Mouse (Mus musculus) gastrocnemius, postnatal 4 days (tissue): ENCODE measurements around the gene Exd2. TPM values are rescaled to one million over a fixed set of nuclear protein-coding genes. Genes with fewer than 3 reads are reported as not detected.
"Not testable (repeated sequence)": the region's sequence is repeated elsewhere in the genome, so short reads cannot be mapped to it uniquely, and the experiment has no call there.

Experiments
- DNase-seq, 2 experiments: peaks; one replicate each; pipeline ENCODE4 v3.0.0; 2021 to 2022; ENCODE audit warnings: low spot score in 2 of 2, mixed read lengths in 2 of 2
- long read RNA-seq, 2 experiments: library from polyadenylated mRNA; stranded (forward); transcript quantifications; one replicate each; pipeline ENCODE4 v2.0.0; 2021
- total RNA-seq, 2 experiments: library from RNA; stranded (reverse); gene quantifications; 2 replicates each; pipeline ENCODE4 v1.2.3; 2021

The Exd2 gene
- total RNA-seq, result 10 to 100 TPM; 32.8 to 36.6 TPM
- long read RNA-seq, experiment 1, transcript Exd2-201 (9 exons, 3,310 nt), result major isoform, 13 of 28 reads
- long read RNA-seq, experiment 1, partial matches to known transcripts, result 2 of 28 reads
- long read RNA-seq, experiment 1, other reads (novel, unspliced or antisense), result 13 of 28 reads
- long read RNA-seq, experiment 2, transcript Exd2-201 (9 exons, 3,310 nt), result major isoform, 9 of 32 reads
- long read RNA-seq, experiment 2, partial matches to known transcripts, result 2 of 32 reads
- long read RNA-seq, experiment 2, other reads (novel, unspliced or antisense), result 21 of 32 reads

DNA sequence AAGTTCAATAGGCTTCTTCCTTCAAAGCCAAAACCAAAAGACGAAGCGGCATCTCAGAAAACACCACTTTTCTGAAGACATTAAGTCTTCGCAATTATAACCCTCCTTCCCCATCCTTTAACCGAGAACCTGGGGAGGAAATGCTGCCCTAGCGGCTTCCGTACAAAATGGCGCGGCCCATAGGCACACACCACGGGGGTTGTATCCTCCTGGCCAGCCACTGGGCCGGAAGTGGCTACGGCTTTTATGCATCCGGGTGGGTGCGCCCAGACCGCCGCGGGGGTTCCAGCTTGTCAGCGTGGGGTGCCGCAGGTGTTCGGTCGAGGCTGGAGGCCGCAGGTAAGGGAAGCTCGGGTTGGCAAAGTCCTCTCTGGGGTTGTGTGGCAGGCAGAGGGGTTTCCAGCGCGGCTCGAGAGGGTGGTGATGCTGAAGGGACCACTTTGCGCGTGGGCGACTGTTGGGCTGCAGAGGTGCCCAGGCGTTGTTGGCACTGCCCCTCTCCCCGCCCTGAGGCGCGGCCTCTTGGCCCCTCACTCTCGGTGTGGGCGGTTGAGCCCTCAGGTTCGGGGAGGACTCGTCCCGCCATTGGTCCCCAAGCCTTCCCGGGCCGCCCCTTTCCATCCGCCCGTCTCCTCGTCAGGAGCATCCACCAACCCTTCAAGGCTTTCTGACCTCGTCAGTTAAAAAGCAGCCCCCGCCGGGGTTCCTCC, at the start of gene Exd2:
Gene Exd2 (plus strand): TSS at position 154 of the 710 bp plus-strand sequence.
- peak; percentile 76 to 91 for DNase-seq

DNA sequence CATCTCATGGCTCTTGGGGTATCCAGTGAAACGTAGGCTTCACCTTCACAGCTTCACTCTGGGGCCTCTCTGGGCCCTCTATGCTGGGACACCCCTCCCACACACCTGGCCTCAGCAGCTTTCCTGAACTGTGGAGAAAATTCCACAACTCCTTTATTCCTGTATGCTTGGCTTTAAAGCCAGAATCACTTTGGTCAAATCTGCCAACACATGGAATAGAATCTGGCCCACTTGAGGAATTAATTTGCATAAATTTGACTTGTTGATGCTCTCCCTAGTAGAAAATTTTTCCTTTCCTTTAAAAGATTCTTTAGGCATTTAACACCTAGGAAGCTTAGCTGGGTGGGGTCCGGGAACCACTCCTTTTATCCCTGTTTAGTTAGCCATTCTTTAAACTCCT, 47.8 kb upstream of the Exd2 start:
- no peak for DNase-seq

DNA sequence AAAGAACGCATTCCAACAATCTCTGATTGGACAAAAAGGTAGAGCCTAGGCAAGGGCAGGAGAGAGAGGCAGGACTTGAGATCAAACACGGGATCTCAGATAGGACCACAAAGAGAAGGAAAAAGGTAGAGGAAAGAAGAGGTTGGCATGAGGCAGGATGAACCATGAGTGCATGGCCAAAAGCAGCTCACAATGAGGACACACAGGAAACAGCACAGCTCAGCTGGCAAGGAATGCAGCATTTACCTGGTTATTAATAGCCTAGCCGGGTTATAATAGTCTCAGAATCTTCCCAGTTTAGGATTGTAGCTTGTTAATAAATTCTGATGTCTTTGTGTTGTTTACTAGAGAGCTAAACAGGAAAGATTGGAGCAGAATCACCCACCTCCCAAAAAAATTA, 35.2 kb upstream of the Exd2 start:
- DNase-seq, result no peak

DNA sequence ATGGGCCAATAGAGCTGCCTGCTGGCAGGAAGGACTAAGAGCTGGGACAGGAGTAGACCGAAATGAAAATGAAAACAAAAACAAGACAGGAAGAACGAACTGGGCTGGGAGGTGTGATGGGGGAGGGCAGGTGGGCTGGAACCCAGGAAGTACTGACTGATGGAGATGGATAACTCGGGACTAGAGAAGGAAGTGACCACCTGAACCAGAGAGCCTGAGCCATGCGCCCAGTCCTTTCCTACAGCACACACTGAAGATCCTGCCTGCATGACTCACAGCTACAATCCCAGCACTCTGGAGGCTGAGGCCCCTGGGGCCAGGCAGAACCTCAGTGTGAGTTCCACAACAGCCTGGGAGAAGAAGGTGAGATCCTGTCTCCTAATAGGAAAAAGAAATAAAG, 29.6 kb upstream of the Exd2 start:
- DNase-seq, result no peak

DNA sequence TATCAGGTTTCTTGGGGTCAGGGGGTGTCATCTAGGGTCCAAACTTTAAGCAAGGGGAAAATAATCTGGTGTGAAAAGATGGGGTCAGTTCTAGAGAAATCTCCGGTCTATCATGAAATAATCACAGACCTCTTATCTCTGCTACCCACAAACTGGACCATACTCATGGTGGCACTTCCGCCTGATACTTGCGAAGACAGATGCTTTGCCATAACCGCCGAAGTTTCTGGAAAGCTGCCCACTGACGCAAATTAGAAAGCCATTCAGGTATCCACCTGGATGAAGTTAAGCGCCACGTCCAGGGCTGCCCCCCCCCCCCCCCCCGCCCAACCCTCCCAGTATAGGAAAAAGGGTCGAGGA, 28.3 kb upstream of the Exd2 start:
- DNase-seq, result no peak

DNA sequence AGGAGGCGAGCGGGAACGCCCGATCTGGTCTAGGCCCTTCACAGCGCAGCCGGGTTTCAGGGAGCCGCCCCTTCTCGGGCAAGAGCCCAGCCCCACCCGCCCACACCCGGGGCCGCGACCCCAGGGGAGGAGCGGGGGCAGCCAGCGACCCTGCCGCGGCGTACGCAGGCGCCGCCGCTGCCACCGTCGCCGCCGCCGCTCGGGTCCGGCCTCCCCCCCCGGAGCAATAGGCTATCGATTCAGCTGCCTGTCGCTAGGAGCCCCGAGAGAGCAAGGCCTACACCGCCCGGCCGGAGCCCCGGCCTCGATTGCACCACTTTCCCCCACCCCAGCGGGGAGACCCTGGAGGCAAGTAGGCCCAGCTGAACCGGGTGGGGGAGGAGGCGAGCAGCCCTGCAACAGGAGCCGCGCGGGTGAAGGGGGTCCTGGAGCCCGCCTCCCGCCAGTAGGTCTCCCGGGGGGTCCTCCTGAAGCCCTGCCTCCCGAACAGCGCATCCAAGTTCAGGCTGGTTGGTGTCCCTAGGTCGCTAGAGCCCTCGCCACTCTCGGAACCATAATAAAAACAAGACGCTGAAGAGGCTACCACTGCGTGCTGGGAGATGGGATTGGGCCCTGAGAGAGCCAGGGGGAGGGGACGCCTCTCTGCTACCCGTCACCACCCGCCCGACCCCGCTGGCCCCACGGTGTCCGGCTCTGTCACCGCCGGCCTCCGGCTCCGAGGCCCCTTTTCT, 27.8 kb upstream of the Exd2 start:
- peak; percentile 52 to 74 for DNase-seq

DNA sequence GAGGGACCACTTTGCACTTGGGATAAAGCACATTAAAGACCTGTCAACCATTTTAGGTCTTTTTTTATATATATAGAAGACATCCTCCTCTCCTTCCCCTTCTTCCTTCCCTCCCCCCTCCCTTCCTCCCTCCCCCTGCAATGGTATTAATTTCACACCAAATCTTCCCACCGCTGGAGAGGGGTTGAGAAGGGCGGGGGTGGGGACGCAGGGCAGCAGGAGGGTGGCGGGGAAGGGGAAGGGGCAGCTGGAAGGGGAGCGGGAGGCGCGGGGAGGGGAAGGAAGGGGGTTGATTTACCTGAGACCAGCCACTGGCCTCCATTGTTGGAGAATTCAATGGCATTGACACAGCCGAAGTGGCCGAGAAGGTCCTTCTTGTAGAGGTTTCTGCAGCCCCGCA, 27.0 kb upstream of the Exd2 start:
- DNase-seq, result no peak

DNA sequence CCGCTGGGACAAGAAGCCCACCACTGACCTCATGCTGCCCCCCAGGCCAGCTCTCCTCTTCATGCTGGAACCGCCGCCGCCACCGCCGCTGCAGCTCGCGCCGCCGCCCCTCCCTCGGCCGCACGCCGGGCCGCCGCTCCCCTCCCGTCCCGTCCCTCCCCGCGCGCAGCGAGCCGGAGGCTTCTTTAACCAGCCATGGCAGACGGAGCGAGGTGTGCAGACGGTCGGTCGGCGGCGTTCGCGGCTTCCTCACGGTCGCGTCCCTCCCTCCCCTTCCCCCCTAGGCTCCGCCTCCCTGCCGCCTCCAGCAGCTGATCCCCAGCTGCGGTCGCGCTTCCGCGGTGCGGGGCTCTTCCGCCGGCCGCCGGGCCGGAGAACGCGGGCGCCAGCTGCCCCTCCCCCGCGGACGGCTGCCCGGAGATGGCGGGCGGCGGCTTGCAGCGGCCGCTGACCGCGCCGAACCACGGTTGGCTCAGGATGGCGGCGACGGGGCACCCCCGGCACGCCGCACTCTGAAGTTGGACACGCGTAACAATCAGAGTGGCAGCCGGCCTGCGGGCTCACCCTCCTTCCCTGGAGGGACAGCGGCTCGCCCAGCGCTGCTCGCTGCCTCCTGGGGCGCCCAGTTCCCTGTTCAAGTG, 26.4 kb upstream of the Exd2 start, which contains the start of gene Dcaf5:
Gene Dcaf5 (minus strand): TSS at position 266 of the 641 bp plus-strand sequence.
- peak; percentile 56 to 74 for DNase-seq

DNA sequence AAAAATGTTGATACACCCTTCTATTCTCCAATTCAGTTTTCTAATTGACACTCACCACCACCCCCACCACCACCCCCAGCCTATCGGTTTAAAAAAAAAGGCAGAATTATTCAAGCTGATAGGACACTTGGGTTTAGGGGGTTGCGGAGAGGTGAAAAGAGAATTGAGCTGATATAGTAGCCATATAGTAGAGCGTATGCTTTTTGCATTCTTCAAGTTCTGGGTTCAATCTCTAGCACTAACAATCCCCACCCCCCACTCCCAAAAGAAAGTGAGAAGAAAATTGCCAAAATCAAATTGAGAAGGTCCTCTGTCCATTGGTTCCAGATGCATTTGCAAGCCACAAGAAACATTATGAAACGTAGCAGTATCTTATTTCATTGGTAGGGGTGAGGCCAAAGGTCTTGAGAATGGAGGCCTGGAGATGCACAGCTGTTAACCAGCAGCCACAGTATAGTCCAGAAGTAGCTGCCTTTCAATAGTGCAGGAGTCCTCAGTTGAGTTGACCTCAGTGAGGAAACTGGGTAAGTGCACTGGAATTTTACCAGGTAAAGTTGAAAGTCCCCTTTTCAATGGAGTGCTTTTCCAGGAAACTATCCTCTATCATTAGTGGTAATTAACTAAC, 25.7 kb upstream of the Exd2 start:
- no peak for DNase-seq

DNA sequence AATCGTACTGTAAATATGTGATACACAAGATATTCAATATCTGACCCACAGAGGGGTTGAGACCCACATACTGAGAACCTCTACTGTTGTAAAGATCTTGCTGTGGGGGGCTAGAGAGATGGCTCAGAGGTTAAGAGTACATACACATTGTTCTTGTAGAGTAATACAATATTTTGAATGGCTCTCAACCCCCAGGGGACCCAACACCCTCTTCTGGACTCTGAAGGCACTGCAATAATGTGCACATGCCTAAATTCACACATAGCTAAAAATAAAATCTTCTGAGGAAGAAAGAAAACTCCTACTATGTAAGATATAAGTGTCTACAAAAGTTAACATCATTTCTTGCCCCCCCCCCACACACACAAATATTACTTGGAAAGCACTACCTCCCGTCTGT, 21.9 kb upstream of the Exd2 start:
- peak in 1 of 2 experiments; percentile 14 for DNase-seq

DNA sequence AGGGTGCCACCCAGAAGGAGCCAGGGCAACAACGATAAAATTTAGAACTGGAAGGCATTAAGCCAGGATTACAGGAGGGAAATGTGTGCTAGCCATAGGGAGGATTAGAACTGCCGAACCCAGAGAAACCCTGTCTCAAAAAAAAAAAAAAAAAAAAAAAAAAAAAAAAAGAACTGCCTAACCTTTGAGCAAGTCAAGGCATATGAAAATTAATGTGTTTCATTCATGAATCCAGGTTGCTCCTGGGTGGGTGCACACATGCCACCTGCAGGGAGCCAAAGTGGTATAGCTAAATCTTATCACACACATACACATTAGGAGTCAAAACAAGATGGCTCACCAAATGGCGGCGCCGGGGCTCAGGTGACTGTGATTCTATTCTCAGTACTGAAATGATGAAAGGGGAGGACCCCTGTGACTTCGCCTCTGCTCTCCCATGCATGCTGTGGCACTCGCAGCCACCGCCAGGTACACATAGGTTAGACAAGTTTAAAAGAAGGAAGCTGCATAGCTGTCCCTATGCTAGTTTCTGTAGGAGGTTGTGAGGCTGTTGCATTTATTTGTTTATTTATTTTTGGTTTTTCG, 18.3 kb upstream of the Exd2 start:
- no peak for DNase-seq

DNA sequence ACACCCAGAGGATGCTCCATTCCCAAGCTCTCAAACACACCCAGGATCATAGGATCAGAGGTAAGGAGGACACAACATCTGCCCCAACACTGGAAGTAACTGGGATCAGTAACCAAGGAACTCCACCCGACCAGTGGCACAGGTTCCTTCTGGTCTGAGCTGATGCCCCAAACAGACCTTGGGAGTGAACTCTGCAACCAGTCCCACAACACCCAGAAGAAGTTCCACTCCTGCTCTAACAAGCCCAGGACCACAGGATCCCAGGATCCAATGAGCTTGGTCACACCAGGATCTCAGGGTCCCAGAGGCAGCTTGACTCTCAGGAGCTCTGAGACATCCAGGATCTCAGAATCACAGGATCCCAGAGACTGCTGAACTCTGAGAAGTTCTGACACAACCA, 9.4 kb upstream of the Exd2 start:
- no peak for DNase-seq

DNA sequence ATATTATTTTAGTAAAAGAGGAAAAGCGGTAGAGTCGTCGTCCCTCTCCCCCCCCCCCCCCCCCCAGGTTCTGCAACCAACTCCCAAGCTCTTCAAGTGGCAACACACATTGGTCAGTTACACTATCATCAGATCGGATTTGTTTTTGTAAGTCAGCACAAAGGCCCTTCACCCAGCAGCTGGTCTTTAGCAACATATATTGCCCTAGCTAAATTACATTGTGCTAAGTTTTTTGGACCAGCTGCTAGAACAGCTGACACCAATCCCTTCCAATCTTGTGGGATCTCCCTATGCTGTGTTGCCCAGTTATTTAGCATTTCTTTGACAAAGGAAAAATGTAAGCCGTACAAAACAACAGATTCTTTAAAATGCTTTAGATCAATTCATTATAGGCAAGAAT, 4.9 kb upstream of the Exd2 start:
- DNase-seq, result no peak

DNA sequence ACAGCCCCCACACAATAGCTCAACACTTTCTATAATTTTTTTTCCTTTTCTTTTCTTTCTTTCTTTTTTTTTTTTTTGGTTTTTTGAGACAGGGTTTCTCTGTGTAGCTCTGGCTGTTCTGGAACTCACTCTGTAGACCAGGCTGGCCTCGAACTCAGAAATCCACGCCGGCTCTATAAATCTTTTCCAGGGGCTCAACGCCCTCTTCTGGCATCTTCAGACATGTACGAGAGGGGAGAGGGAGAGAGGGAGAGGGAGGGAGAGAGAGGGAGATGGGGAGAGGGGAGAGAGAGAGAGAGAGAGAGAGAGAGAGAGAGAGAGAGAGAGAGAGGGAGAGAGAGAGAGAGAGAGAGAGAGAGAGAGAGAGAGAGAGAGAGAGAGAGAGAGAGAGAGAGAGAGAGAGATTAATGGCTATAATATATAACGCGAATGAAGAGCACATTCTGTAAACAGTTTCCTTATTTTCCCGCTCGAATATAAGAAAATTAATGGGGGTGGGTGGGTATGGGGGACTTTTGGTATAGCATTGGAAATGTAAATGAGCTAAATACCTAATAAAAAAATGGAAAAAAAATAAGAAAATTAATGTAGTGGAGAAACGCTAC, 501 bp upstream of the Exd2 start:
- DNase-seq, result not testable (repeated sequence)

DNA sequence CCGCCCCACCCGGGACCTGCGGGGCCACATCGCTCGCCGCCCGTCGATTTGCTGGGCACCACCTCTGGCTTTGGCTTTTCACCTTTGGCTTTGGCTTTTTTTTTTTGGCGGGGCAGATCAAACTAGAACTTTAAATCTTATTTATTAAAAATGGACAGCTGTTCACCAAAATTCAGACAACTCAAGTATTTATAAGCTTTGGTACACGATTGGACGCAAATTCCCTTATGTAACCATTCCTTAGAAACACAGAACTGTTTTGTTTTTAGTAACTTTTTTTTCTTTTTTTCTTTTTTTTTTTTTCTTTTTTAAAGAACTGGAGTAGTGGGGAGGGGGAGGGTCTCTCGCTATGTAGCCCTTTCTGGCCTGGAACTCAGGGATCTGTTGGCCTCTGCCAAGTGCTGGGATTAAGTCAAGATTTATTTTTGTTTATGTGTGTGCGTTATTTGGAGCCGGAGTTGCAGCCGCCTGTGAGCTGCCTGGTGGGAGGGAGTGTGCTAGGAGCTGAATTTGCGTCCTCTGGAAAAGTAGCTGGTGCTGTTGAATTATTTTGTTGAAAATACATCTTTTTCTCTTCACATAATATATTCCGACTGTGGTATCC, 873 bp downstream of the Exd2 start:
- DNase-seq, result peak in 1 of 2 experiments; percentile 13

DNA sequence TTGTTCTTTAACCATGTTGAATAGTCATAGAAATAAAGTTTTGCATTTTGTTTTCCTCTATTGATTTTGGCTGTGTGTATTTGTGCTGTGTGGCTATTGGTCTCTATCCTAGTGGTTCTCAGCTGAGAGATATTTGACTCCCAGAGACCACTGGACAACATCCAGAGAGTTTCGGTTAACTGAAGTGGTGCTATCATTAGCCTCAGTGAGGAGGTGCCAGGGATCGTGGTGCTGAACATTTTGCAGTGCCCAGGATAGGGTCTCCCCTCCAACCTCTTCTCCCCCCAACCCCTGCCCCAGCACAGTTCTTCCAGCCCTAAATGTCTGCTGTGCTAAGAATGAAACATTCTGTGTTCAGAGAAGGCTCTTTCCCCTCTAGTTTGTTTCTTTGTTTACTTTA, 7.3 kb downstream of the Exd2 start:
- no peak for DNase-seq

DNA sequence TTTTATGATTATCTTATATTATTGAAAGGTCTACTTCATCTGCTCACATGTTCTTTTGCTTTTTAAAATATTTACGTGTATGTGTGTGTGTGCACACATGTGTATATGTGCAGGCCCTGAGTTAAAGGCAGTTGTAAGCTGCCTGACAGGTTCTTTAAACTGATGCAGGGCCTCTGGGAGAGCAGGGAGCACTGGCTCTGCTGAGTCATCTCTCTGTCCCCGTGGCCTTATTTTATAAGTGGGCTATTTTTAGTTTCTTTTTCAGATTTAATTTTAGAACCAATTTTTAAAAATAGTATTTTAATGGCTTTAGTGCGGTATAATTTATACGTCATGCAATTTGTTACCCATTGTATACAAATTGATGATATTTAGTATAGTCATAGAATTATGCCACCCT, 9.0 kb downstream of the Exd2 start:
- no peak for DNase-seq

DNA sequence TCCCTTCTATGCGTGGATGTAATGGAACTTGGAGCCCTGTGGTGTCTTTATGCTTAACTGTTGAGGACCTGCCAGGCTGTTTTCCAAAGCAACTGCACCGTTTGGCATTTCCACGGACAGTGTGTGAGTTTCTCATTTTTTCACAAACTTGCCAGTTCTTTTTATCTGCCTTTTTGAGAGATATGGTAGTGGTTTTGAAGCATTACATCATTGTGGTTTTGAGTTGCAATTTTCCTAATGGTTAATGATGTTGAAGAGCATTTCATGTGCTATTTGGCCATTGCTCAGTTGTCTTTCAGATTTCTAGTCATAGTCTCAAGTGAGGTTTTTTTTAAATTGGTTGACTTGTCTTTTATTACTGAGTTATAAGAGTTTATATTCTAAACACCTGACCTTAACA, 10.8 kb downstream of the Exd2 start:
- DNase-seq, result no peak

DNA sequence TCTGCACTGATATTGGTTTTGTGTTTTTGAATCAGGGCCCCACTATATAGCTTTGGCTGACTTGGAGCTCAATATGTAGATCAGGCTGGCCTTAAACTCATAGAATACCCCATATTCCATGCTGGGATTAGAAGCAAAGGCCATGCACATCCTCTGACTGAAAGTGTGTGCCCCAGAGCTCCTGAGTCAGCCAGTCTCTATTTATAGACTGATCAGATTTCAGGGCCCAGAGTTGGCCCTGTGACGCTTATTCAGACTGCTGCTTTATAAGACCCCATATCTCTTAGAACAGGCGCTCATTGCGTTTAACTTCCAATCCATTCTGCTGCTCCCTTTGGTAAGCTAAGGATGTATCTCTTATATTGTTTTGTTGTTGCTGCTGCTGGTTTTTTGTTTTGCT, 17.1 kb downstream of the Exd2 start:
- DNase-seq, result no peak

DNA sequence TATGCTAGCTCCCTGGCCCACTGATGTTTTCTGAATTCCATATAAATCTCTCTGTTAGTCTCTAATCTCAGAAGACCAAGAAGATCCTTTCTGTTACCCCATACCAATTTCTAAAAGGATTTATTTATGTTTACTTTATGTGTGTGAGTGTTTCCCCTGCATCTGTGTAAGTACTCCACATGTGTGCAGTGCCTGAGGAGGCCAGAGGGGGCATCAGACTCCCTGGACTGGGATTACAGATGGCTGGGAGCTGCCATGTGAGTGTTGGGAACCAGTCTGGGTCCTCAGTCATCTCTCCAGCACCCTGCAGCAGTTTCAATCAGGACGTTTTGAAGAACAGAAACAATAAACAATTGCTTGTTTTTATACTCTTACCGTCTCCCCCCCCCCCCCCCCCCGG, 20.5 kb downstream of the Exd2 start:
- no peak for DNase-seq
